ENCODE assay signal across 8 mouse cellular contexts in genomic region chr4:83485735-83486116, GRCm38 (mm10). TPM values are rescaled to one million over a fixed set of nuclear protein-coding genes. Genes with fewer than 3 reads are reported as not detected.
DNase-seq lines count a peak whose midpoint lies in the region; ATAC-seq and TF ChIP-seq lines count a peak whose summit lies in the region.

No protein-coding gene starts in this region.

- peak; percentile 84 for DNase-seq in c-Kit-positive CD71-positive TER-119-positive erythroid progenitor cells, embryonic 14.5 days (ENCODE audit: low spot score)
- peak; percentile 84 to 85 for DNase-seq in heart, postnatal 14 days
- DNase-seq in layer of hippocampus, adult 11-12 months (ENCODE audit: low spot score): peak; percentile 89
- DNase-seq in lung, adult 18-20 months: peak; percentile 79 to 86
- peak; percentile 88 for DNase-seq in testis, postnatal 14 days (ENCODE audit: low spot score)

- peaks cover 40% of the 10 kb centered on the region for H3K36me3 ChIP-seq in E14TG2a.4 (ENCODE audit: insufficient read depth, low read length)
- H3K36me3 ChIP-seq in forebrain, embryonic 13.5 days (ENCODE audit: poor library complexity, severe bottlenecking): peaks cover 23% of the 10 kb centered on the region
- H3K36me3 ChIP-seq in neural tube, embryonic 15.5 days: peaks cover 15% of the 10 kb centered on the region; the same call in 1 of the 2 replicates

- WGBS in forebrain, embryonic 13.5 days: 0% methylated on average over 21 of the region's 40 CpGs
- under 1% methylated on average over 21 of the region's 40 CpGs for WGBS in neural tube, embryonic 15.5 days

- H3K27me3 ChIP-seq in E14TG2a.4 (ENCODE audit: insufficient read depth, low read length): no peaks in the 10 kb centered on the region
- H3K27me3 ChIP-seq in forebrain, embryonic 13.5 days: no peaks in the 10 kb centered on the region
- H3K27me3 ChIP-seq in neural tube, embryonic 15.5 days (replicated peaks): no peaks in the 10 kb centered on the region

- ATAC-seq in forebrain, embryonic 13.5 days: peak; percentile 84
- peak; percentile 82 for ATAC-seq in neural tube, embryonic 15.5 days (ENCODE audit: low FRiP score)

- H3K4me2 ChIP-seq in forebrain, embryonic 13.5 days: peak overlapping the region; percentile 63
- peak overlapping the region; percentile 67 for H3K4me2 ChIP-seq in neural tube, embryonic 15.5 days

- H3K4me3 ChIP-seq in E14TG2a.4 (replicated peaks; ENCODE audit: low read length): peak overlapping the region; percentile 85
- H3K4me3 ChIP-seq in forebrain, embryonic 13.5 days: peak overlapping the region; percentile 92
- H3K4me3 ChIP-seq in neural tube, embryonic 15.5 days (replicated peaks): peak overlapping the region; percentile 85

- peak overlapping the region; percentile 99 for H3K27ac ChIP-seq in forebrain, embryonic 13.5 days
- H3K27ac ChIP-seq in neural tube, embryonic 15.5 days (replicated peaks): peak overlapping the region; percentile 100

- H3K4me1 ChIP-seq in E14TG2a.4 (replicated peaks; ENCODE audit: low read depth, low read length): peaks cover 64% of the 10 kb centered on the region
- peaks cover 35% of the 10 kb centered on the region for H3K4me1 ChIP-seq in forebrain, embryonic 13.5 days
- H3K4me1 ChIP-seq in neural tube, embryonic 15.5 days: peaks cover 24% of the 10 kb centered on the region

- peak overlapping the region; percentile 98 for H3K9ac ChIP-seq in forebrain, embryonic 13.5 days
- H3K9ac ChIP-seq in neural tube, embryonic 15.5 days (replicated peaks): peak overlapping the region; percentile 87

- intact Hi-C loops in heart, postnatal 14 days (cut with DNase I): loop anchor here (2.0 kb wide), 2 partner anchors 39 to 85 kb away; partner anchors contain the start of gene Ccdc171

- TF ChIP-seq CTCF in E14TG2a.4 (conservative IDR thresholded peaks at IDR 0.05; ENCODE audit: low read length): peak; percentile 10; the same call in 1 of the 2 replicates

- H3K9me3 ChIP-seq in E14TG2a.4 (ENCODE audit: low read length): no peaks in the 10 kb centered on the region
- H3K9me3 ChIP-seq in forebrain, embryonic 13.5 days (replicated peaks): no peaks in the 10 kb centered on the region
- H3K9me3 ChIP-seq in neural tube, embryonic 15.5 days (replicated peaks): no peaks in the 10 kb centered on the region

RNA-seq across cellular contexts. Expression of gene Psip1, which starts 0.5 kb away (rescaled TPM):
- polyA plus RNA-seq in forebrain, embryonic 13.5 days (2015; fragmentation: Nextera tagmentation; extraction: Ambion mirVana): 345 and 371 TPM in 2 replicates
- total RNA-seq in heart, postnatal 14 days (2021): 10 to 100 TPM; 19.0 to 24.4 TPM
- 215 and 230 TPM in 2 replicates for polyA plus RNA-seq in neural tube, embryonic 15.5 days (2015; fragmentation: Nextera tagmentation; extraction: Ambion mirVana)

RNA-seq across cellular contexts. Expression of gene Ccdc171, which starts 39.6 kb away (rescaled TPM):
- 5.5 and 5.7 TPM in 2 replicates for polyA plus RNA-seq in forebrain, embryonic 13.5 days (2015; fragmentation: Nextera tagmentation; extraction: Ambion mirVana)
- total RNA-seq in heart, postnatal 14 days (2021): 1 to 10 TPM; 1.2 to 1.3 TPM
- 3.4 and 3.7 TPM in 2 replicates for polyA plus RNA-seq in neural tube, embryonic 15.5 days (2015; fragmentation: Nextera tagmentation; extraction: Ambion mirVana)

Comparison
In these comparisons a context has a peak if more than half of its experiments do, and no peak if none do; other contexts are left out.
1. Peak in every context shown above with its lines: DNase-seq, ATAC-seq, H3K4me3 ChIP-seq and H3K27ac ChIP-seq.